Mouse (Mus musculus) embryonic stem cell, embryonic (primary cell): ENCODE data around the gene Smim6.

Source experiments
- CTCF ChIA-PET, 4 experiments: fragments of 300-600 bp in 2 of 4; fragments of 350-600 bp in 2 of 4; sonication (Branson Sonifier 250); formaldehyde crosslinking; loops; one replicate each; lab custom pipeline; 2022; ENCODE audit warnings: inconsistent platforms in 2 of 4; lab: Charles Lee
- POLR2A ChIA-PET, 4 experiments: fragments of 300-600 bp in 2 of 4; fragments of 350-600 bp in 2 of 4; sonication (Branson Sonifier 250); formaldehyde crosslinking; loops; one replicate each; lab custom pipeline; 2022; ENCODE audit warnings: antibody characterized with exemption in 4 of 4, inconsistent platforms in 1 of 4; lab: Charles Lee

Gene Smim6

GRCm38 (mm10) chr11:115893071-115893470, 18.7 kb upstream of the Smim6 start:
- ChIA-PET POLR2A (interaction anchor here in 1 of 4 experiments (0.8 to 2.5 kb wide), 5 partner anchors 8 to 132 kb away, joined by 3 to 9 read pairs (median 3); no protein-coding TSS in a partner anchor), CTCF (interaction anchor here in 2 of 4 experiments (1.2 to 1.3 kb wide), 2 partner anchors 9 to 33 kb away, joined by 4 read pairs; no protein-coding TSS in a partner anchor)

- ChIA-PET POLR2A (interaction anchor here in 3 of 4 experiments (0.6 to 1.8 kb wide), 13 partner anchors 8 to 280 kb away, joined by 3 to 11 read pairs (median 3); partner anchors contain the start of genes Recql5 (in 1 of the 3), Sap30bp (in 1 of the 3) and Smim6 (in 1 of the 3)), CTCF (interaction anchor here (0.5 to 2.2 kb wide), 25 partner anchors 8 to 358 kb away, joined by 3 to 8 read pairs (median 3); partner anchors contain the start of genes Galk1 (in 2 of the 4), Mif4gd (in 1 of the 4), Recql5 (in 1 of the 4) and Sap30bp (in 1 of the 4))
These were observed 16.9 kb upstream of the Smim6 start for GRCm38 (mm10) chr11:115894755-115895520.

GRCm38 (mm10) chr11:115898446-115898845, 13.4 kb upstream of the Smim6 start:
- ChIA-PET CTCF (interaction anchor here (0.6 to 4.6 kb wide), 56 partner anchors 10 to 1015 kb away, joined by 3 to 55 read pairs (median 4); partner anchors contain the start of genes Smim6 (in 4 of the 4), Recql5 (in 2 of the 4), Sap30bp (in 2 of the 4) and Caskin2 (in 1 of the 4)), POLR2A (interaction anchor here in 3 of 4 experiments (0.6 to 3.1 kb wide), 14 partner anchors 10 to 126 kb away, joined by 3 to 37 read pairs (median 5); partner anchors contain the start of genes Galk1 (in 2 of the 3), Itgb4 (in 1 of the 3), Recql5 (in 1 of the 3) and Sap30bp (in 1 of the 3))

GRCm38 (mm10) chr11:115898886-115899285, 12.9 kb upstream of the Smim6 start:
- POLR2A ChIA-PET: interaction anchor here in 3 of 4 experiments (0.6 to 3.1 kb wide), 19 partner anchors 10 to 125 kb away, joined by 3 to 37 read pairs (median 5); partner anchors contain the start of genes Galk1 (in 2 of the 3), Recql5 (in 2 of the 3), Sap30bp (in 2 of the 3) and Itgb4 (in 1 of the 3)
- CTCF ChIA-PET: interaction anchor here (0.6 to 4.6 kb wide), 69 partner anchors 8 to 1016 kb away, joined by 3 to 55 read pairs (median 4); partner anchors contain the start of genes Smim6 (in 4 of the 4), Recql5 (in 2 of the 4), Sap30bp (in 2 of the 4) and Caskin2 (in 1 of the 4)

GRCm38 (mm10) chr11:115899486-115900266, 12.1 kb upstream of the Smim6 start, which contains the start of gene Smim5:
Gene Smim5 (plus strand): TSS chr11:115899966.
- ChIA-PET POLR2A (interaction anchor here (0.6 to 3.1 kb wide), 33 partner anchors 8 to 202 kb away, joined by 3 to 37 read pairs (median 4); partner anchors contain the start of genes Smim6 (in 2 of the 4), Caskin2 (in 1 of the 4), Galk1 (in 1 of the 4) and Itgb4 (in 1 of the 4)), CTCF (interaction anchor here (0.6 to 4.6 kb wide), 82 partner anchors 8 to 327 kb away, joined by 3 to 55 read pairs (median 4); partner anchors contain the start of genes Smim6 (in 4 of the 4), Recql5 (in 2 of the 4), Sap30bp (in 2 of the 4) and Caskin2 (in 1 of the 4))

GRCm38 (mm10) chr11:115900561-115901337, 11.1 kb upstream of the Smim6 start:
- POLR2A ChIA-PET: interaction anchor here (0.5 to 3.1 kb wide), 29 partner anchors 9 to 716 kb away, joined by 3 to 37 read pairs (median 4); partner anchors contain the start of genes Smim6 (in 2 of the 4), Caskin2 (in 1 of the 4), Recql5 (in 1 of the 4) and Sap30bp (in 1 of the 4)
- CTCF ChIA-PET: interaction anchor here (0.5 to 4.6 kb wide), 22 partner anchors 9 to 743 kb away, joined by 3 to 55 read pairs (median 5); partner anchors contain the start of genes Smim6 (in 2 of the 4), Galk1 (in 1 of the 4) and Myo15b (in 1 of the 4)

- POLR2A ChIA-PET: interaction anchor here in 2 of 4 experiments (0.7 to 2.6 kb wide), 10 partner anchors 10 to 123 kb away, joined by 3 to 11 read pairs (median 5); partner anchors contain the start of genes Recql5 (in 1 of the 2), Sap30bp (in 1 of the 2) and Smim6 (in 1 of the 2)
- CTCF ChIA-PET: interaction anchor here (0.6 to 2.2 kb wide), 7 partner anchors 8 to 120 kb away, joined by 3 to 6 read pairs (median 3); no protein-coding TSS in a partner anchor
These were observed 10.3 kb upstream of the Smim6 start for GRCm38 (mm10) chr11:115901338-115902161.

GRCm38 (mm10) chr11:115902177-115902576, 9.6 kb upstream of the Smim6 start:
- POLR2A ChIA-PET: interaction anchor here in 2 of 4 experiments (1.0 to 2.6 kb wide), 8 partner anchors 9 to 122 kb away, joined by 3 to 9 read pairs (median 4); partner anchors contain the start of gene Smim6 (in 1 of the 2)
- CTCF ChIA-PET: interaction anchor here (0.6 to 1.9 kb wide), 6 partner anchors 8 to 121 kb away, joined by 3 to 4 read pairs (median 3); no protein-coding TSS in a partner anchor

- POLR2A ChIA-PET: interaction anchor here in 3 of 4 experiments (0.6 to 2.6 kb wide), 8 partner anchors 9 to 122 kb away, joined by 3 to 9 read pairs (median 3); partner anchors contain the start of gene Smim6 (in 1 of the 3)
- CTCF ChIA-PET: interaction anchor here in 3 of 4 experiments (0.6 to 1.9 kb wide), 5 partner anchors 9 to 411 kb away, joined by 3 to 8 read pairs (median 3); no protein-coding TSS in a partner anchor
These were observed 9.0 kb upstream of the Smim6 start for GRCm38 (mm10) chr11:115902831-115903230.

- ChIA-PET POLR2A (interaction anchor here in 3 of 4 experiments (0.5 to 2.6 kb wide), 8 partner anchors 8 to 159 kb away, joined by 3 to 9 read pairs (median 3); partner anchors contain the start of genes Caskin2 (in 1 of the 3) and Smim6 (in 1 of the 3)), CTCF (interaction anchor here in 2 of 4 experiments (0.5 to 1.9 kb wide), 6 partner anchors 10 to 77 kb away, joined by 3 to 10 read pairs (median 4); no protein-coding TSS in a partner anchor)
These were observed 8.2 kb upstream of the Smim6 start for GRCm38 (mm10) chr11:115903384-115904230.

- CTCF ChIA-PET: interaction anchor here in 2 of 4 experiments (0.6 to 1.7 kb wide), 6 partner anchors 16 to 113 kb away, joined by 3 to 5 read pairs (median 3); no protein-coding TSS in a partner anchor
These were observed 7.4 kb upstream of the Smim6 start for GRCm38 (mm10) chr11:115904231-115904955.

GRCm38 (mm10) chr11:115904956-115905790, 6.6 kb upstream of the Smim6 start:
- ChIA-PET CTCF (interaction anchor here in 3 of 4 experiments (0.6 to 1.7 kb wide), 10 partner anchors 15 to 348 kb away, joined by 3 to 5 read pairs (median 3); no protein-coding TSS in a partner anchor), POLR2A (interaction anchor here (0.6 to 2.4 kb wide), 24 partner anchors 8 to 119 kb away, joined by 3 to 14 read pairs (median 4); partner anchors contain the start of gene Galk1 (in 1 of the 4))

More at GRCm38 (mm10) chr11:115904231-115904955, 7.4 kb upstream of the Smim6 start:
- POLR2A ChIA-PET: interaction anchor here in 3 of 4 experiments (0.5 to 2.4 kb wide), 21 partner anchors 9 to 160 kb away, joined by 3 to 14 read pairs (median 3); partner anchors contain the start of genes Caskin2 (in 1 of the 3) and Galk1 (in 1 of the 3)
